Comparison of ENCODE assay signal across 25 mouse cellular contexts in the genomic region with DNA sequence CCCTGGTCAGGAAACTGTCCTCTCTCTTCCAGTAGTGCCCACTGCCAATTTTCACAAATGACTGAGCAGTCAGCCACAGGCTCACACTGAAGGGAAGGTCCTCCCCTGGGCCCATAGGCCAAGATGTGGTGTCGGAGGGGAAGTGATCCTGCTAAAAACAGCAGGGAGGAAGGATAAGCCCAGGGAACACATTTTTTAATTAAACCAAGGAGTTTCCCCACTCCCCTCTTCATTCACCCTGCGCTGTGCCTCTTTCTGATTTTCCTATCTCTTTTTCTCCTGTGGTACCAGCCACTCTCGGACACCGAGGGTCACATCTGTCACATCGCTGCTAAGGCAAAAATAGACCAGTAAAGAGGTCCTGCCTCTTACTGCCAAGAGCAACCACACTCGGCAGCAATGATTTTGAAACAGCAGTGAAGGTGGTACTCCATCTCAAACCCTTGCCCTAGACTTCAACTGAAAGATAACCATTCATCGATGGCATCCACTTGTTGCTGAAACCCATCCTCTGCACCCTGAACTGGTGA.
DNase-seq lines count a peak whose midpoint lies in the region; ATAC-seq and TF ChIP-seq lines count a peak whose summit lies in the region.
"Had no signal": no experiment of that assay in that cellular context is flagged by ENCODE, and none has a peak within 500 bp of the region (broad histone marks: within the 10 kb centered on the region; RNA-seq: fewer than 3 reads in every experiment).

No protein-coding gene starts in this region.

- intact Hi-C loops in left cerebral cortex, postnatal 36 days (cut with DNase I) = no loop called here

- peaks cover 72% of the 10 kb centered on the region for H3K4me1 ChIP-seq in heart, embryonic 10.5 days
- H3K4me1 ChIP-seq in lung, embryonic 14.5 days (ENCODE audit: insufficient read depth) = no peaks in the 10 kb centered on the region
- H3K4me1 ChIP-seq in heart, embryonic 14.5 days (ENCODE audit: control insufficient read depth in 2 of 2, insufficient read depth in 2 of 2, low read length in 2 of 2) = peaks cover 29 to 74% of the 10 kb centered on the region in 2 experiments
- H3K4me1 ChIP-seq: liver, embryonic 13.5 days; neural tube, embryonic 12.5 days had no signal

- TF ChIP-seq CTCF in lung, embryonic 14.5 days (IDR thresholded peaks at IDR 0.05; ENCODE audit: low read depth) = no peak

- H3K4me2 ChIP-seq in lung, embryonic 14.5 days = no peak overlapping the region
- peak overlapping the region; percentile 51 for H3K4me2 ChIP-seq in heart, embryonic 14.5 days (ENCODE audit: low read length)
- H3K4me2 ChIP-seq: forebrain, embryonic 13.5 days; limb, embryonic 15.5 days; liver, embryonic 13.5 days; midbrain, embryonic 12.5 days; neural tube, embryonic 12.5 days had no signal

- H3K36me3 ChIP-seq in heart, embryonic 10.5 days = peaks cover 5% of the 10 kb centered on the region; the same call in 1 of the 2 replicates
- H3K36me3 ChIP-seq in lung, embryonic 14.5 days (ENCODE audit: insufficient read depth) = no peaks in the 10 kb centered on the region
- H3K36me3 ChIP-seq in heart, embryonic 14.5 days (ENCODE audit: control insufficient read depth, insufficient read depth, low read length) = no peaks in the 10 kb centered on the region
- H3K36me3 ChIP-seq: limb, embryonic 10.5 days; limb, embryonic 15.5 days; liver, embryonic 13.5 days; midbrain, embryonic 12.5 days; neural tube, embryonic 12.5 days had no signal

- DNase-seq in heart, embryonic 10.5 days (ENCODE audit: low spot score) = no peak
- no peak for DNase-seq in heart, postnatal 4 days
- no peak for DNase-seq in lung, embryonic 14.5 days
- no peak for DNase-seq in lung, postnatal 4 days
- DNase-seq in embryo, embryonic 11 days = no peak
- no peak for DNase-seq in left cerebral cortex, postnatal 36 days (ENCODE audit: low spot score in 2 of 2)
- DNase-seq: cerebellum, postnatal 14 days; gastrocnemius, postnatal 14 days; kidney, adult 18-20 months; layer of hippocampus, postnatal 36 days; liver, embryonic 13.5 days; lung, adult 18-20 months; lung, postnatal 10 days; right cerebral cortex, adult 18-20 months; spleen, adult 18-20 months; thymus, adult 18-20 months; thymus, postnatal 25 days had no signal

- H3K27ac ChIP-seq in heart, embryonic 10.5 days = peak overlapping the region; percentile 92
- peak overlapping the region; percentile 38; the same call in 1 of the 2 replicates for H3K27ac ChIP-seq in lung, embryonic 14.5 days (ENCODE audit: low read depth)
- peak overlapping the region; percentile 93 to 98 for H3K27ac ChIP-seq in heart, embryonic 14.5 days (replicated peaks in 1 of 2; ENCODE audit: control insufficient read depth in 1 of 2, insufficient read depth in 1 of 2, low read depth in 2 of 2, low read length in 2 of 2)
- H3K27ac ChIP-seq: forebrain, embryonic 13.5 days; limb, embryonic 10.5 days; limb, embryonic 15.5 days; liver, embryonic 13.5 days; midbrain, embryonic 12.5 days; neural tube, embryonic 12.5 days had no signal

- H3K4me3 ChIP-seq in heart, embryonic 10.5 days = peak overlapping the region; percentile 35
- no peak overlapping the region for H3K4me3 ChIP-seq in lung, embryonic 14.5 days (ENCODE audit: low read depth, low read length)
- no peak overlapping the region for H3K4me3 ChIP-seq in heart, embryonic 14.5 days (ENCODE audit: control insufficient read depth in 1 of 2, insufficient read depth in 1 of 2, low read depth in 1 of 2, low read length in 2 of 2)
- H3K4me3 ChIP-seq: forebrain, embryonic 13.5 days; limb, embryonic 10.5 days; limb, embryonic 15.5 days; liver, embryonic 13.5 days; midbrain, embryonic 12.5 days; myocyte; neural tube, embryonic 12.5 days had no signal

- no peaks in the 10 kb centered on the region for H3K9me3 ChIP-seq in heart, embryonic 10.5 days
- no peaks in the 10 kb centered on the region for H3K9me3 ChIP-seq in lung, embryonic 14.5 days (ENCODE audit: low read depth, low read length)
- no peaks in the 10 kb centered on the region for H3K9me3 ChIP-seq in heart, embryonic 14.5 days (ENCODE audit: control insufficient read depth, low read length)
- H3K9me3 ChIP-seq: forebrain, embryonic 13.5 days; limb, embryonic 10.5 days; limb, embryonic 15.5 days; liver, embryonic 13.5 days; midbrain, embryonic 12.5 days; neural tube, embryonic 12.5 days had no signal

- no peak overlapping the region for H3K9ac ChIP-seq in lung, embryonic 14.5 days
- peak overlapping the region; percentile 60 for H3K9ac ChIP-seq in heart, embryonic 14.5 days (ENCODE audit: low read length)
- H3K9ac ChIP-seq: forebrain, embryonic 13.5 days; limb, embryonic 15.5 days; liver, embryonic 13.5 days; midbrain, embryonic 12.5 days; neural tube, embryonic 12.5 days had no signal

- no peaks in the 10 kb centered on the region for H3K27me3 ChIP-seq in heart, embryonic 10.5 days (ENCODE audit: insufficient read depth, poor library complexity, severe bottlenecking)
- H3K27me3 ChIP-seq in lung, embryonic 14.5 days (ENCODE audit: insufficient read depth, low read length) = no peaks in the 10 kb centered on the region
- H3K27me3 ChIP-seq in heart, embryonic 14.5 days (ENCODE audit: control insufficient read depth, insufficient read depth, low read length) = no peaks in the 10 kb centered on the region
- H3K27me3 ChIP-seq: limb, embryonic 15.5 days; liver, embryonic 13.5 days; midbrain, embryonic 12.5 days; neural tube, embryonic 12.5 days had no signal

- 22% methylated on average over 7 of the region's 7 CpGs for WGBS in heart, embryonic 10.5 days
- 58% methylated on average over 7 of the region's 7 CpGs for WGBS in lung, embryonic 14.5 days
- WGBS in heart, embryonic 14.5 days = 17% methylated on average over 7 of the region's 7 CpGs

- ATAC-seq in lung, embryonic 14.5 days (ENCODE audit: insufficient read depth) = no peak
- 0 out of 2 replicates have a peak, but pooled peaks have one; percentile 10 for ATAC-seq in heart, embryonic 14.5 days (ENCODE audit: insufficient number of reproducible peaks, insufficient read depth, low FRiP score, low read depth)
- ATAC-seq: forebrain, embryonic 13.5 days; hindbrain, embryonic 16.5 days had no signal

Comparison
In these comparisons a context has a peak if more than half of its experiments do, and no peak if none do; other contexts are left out.
1. H3K27ac ChIP-seq: peak in every context shown above with its lines; median percentile 96 in heart, embryonic 14.5 days; 92 in heart, embryonic 10.5 days; 38 in lung, embryonic 14.5 days.